Mouse (Mus musculus) ES-CJ7 (cell line): ENCODE data around the gene Ptprg.

ENCODE experiments used
- DNase-seq: peaks from one replicate; pipeline ENCODE4 v3.0.0; 2011; ENCODE audit warnings: low read depth, low spot score

Ptprg gene

DNA sequence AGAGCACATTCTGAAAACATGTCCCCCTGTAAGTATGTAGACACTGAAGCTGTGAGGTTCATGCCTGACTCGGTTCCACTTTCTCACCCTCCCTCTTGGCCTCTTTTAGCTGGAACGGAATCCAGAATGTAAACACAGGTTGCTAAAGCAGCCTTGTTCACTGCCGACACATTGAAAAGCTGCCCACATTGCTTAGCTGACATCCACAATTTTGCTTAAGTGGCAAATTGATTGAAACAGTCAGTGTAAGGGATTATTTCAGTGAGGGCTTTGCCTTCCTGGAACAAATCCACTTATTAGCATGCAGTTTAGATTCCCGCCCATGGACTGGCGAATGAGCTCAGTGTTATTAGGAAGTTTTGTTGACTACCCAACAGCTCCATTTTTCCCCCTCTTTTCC lies 532.8 kb downstream of the Ptprg start:
- DNase-seq, result no peak

- no peak for DNase-seq
Measured at GRCm38 (mm10) chr14:12089954-12090353, 536.6 kb downstream of the Ptprg start.

DNA sequence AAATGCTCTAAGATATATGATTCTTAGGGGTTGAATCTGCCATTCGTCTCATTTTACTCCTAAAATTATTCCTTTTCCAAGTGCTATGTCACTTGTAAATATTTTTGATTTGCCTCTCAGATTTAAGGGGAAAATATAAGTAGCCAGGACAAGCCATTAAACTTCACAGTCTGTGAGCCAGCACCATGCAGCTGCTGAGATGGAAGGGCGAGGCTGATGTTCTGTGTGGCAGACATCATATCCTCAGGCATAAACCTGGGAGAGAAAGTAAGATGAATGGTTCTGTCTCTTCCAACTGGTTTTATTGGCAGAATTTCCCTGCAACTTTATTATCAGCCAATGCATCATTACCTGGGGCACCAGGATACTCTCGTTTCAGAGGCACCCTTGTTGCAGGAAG lies 538.4 kb downstream of the Ptprg start:
- no peak for DNase-seq

DNA sequence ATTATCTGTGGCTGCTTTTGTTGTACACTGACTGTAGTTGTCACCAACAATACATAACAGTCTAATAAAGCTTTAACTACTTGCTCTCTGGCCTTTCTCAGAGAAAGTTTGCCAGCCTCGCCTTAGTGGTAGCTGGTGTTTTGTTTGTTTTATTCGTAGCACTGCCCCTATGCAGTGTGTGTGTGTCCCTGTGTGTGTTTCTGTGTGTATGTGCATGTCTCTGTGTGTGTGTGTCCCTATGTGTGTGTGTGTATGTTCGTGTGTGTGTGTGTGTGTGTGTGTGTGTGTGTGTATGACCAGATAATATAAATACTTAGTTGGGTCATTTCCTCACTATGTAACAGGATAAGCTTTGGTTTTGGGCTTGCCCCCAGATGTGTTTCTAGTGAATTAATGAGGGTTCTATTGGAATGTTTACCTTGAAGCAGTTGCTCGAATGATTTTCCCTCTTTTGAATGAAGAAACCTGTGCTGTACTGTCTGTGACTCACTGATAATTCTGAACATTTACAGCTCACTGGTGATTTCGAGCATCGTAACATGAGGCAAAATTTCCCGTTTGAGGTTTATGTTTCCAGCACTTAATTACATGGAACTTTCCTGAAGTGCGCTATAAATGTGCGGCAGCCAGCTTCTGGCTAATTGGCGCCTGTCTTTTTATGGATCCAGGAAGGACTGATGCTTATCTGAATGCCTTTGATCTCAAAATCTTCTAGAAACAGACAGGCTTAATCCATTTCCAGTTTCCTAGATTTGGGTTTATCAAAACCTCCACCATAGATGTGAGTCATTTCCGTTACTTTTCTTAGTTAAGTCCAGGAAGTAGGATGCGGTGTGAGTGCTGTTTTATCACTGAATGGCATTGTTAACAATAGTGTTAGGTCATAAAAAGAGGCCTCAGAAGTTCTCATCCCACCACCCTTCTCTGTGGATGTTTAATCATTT lies 546.3 kb downstream of the Ptprg start:
- DNase-seq, result no peak

GRCm38 (mm10) chr14:12102389-12103325 lies 549.3 kb downstream of the Ptprg start:
- no peak for DNase-seq

DNA sequence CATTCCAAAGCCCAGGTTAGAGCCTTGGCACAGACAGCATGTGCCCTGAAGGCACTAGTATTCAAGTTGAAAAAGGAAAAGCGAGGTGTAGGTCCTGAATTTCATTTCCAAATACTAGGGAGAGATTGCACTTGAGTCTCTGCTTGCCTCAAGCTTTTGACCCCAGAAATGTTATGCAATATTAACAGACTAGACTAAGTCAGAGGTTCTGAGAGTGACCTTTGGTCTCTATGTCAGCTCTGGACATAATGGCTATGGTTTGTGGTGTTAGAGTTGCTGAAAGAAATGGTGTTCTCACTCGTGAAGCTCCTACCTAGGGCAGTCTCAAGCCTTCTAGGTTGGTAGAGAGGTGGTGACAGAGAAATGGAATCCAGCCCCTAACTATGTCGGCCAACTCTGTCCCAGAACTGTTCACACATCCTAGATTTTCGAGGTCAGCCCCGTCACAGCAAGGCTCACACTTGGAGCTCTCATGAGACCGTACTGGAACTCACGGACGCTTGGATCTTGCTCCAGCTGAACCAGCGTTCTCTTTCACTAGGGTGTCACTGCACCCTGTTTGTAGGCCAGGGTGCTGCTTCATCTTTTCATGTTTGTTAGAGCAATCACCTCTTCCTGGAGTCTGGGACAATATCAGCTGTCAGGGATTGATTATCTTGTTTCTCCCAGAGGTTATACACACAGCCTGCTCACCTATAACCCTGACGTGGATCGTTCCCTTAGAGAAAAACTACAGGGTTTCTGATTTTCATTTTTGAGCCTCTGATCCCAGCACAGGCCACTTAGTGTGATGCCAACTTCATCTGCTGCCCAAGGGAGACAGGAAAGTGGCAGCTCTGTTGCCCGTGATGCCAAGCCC lies 551.2 kb downstream of the Ptprg start:
- no peak for DNase-seq

DNA sequence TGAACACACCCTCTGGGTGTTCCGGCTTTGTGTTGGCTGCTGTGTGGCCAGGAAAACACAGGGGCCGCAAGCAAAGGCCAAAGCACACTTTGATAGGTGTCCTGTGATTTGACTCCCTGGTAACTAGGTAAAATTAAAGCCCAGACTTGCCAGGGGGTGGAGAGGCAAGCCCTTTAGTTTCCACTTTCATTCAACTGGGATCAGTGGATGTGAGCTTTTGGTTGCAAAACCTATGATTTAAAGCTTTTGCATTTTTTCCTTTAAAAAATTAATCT lies 551.8 kb downstream of the Ptprg start:
- no peak for DNase-seq

DNA sequence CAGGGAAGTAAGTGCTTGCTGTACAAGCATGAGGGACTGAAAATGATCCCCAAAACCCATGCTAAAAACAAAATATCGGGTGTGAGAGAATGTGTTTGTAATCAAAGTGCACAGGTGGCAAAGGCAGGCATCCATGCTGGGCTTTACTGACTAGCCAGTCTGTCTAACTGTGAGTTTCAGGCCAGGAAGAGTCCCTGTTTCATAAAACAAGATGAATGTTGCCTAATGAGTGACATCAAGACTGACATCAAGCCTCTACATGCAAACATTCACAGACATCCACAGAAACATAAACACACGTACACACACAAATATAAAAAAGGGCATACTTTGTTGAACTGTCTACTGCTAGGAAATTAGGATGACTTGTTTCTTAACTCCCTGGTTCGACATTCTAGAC lies 552.3 kb downstream of the Ptprg start:
- no peak for DNase-seq

DNA sequence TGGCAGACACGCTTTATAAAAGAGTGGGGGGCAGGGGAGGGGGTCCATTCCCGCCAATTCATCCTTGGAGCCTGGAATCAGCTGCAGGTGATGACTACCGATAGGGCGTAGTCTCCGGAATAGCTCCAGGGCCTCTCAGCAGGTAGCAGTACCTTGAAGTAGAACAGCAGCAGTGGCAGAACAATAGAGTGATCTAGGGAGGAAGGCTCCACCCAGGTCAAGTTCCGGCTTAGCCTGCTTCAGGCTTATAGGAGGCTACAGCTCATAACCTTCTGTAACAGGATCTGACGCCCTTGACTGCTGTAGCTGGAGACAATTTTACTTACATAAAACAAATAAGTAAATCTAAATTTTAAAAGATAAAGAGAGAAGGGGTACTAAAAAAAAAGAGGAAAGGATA lies 554.1 kb downstream of the Ptprg start:
- DNase-seq, result peak; percentile 94

GRCm38 (mm10) chr14:12107991-12108390 lies 554.7 kb downstream of the Ptprg start:
- DNase-seq, result peak; percentile 78

DNA sequence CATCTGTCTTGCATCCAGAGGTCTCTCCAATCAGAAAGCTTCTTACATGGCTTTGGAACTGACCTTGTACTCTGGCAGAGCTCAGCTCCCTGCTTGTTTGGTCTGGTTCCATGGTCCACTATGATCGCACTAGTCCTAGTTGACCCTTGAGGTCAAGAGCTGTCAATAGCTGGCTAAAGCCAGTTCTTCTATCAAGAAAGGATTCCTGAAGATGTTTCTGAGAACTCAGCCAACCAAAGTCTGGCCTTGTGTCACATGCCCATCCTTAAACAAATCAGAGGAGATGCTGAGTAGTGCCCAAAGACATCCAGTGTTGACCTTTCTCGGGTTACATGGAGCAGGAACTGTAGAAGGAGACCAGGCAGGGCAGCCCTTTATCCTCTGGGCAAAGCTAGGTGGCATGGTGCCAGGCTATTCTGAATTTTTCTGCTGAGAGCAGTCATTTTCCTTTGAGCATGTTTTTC lies 559.2 kb downstream of the Ptprg start:
- peak; percentile 26 for DNase-seq

GRCm38 (mm10) chr14:12113326-12113725 lies 560.0 kb downstream of the Ptprg start:
- peak; percentile 50 for DNase-seq

DNA sequence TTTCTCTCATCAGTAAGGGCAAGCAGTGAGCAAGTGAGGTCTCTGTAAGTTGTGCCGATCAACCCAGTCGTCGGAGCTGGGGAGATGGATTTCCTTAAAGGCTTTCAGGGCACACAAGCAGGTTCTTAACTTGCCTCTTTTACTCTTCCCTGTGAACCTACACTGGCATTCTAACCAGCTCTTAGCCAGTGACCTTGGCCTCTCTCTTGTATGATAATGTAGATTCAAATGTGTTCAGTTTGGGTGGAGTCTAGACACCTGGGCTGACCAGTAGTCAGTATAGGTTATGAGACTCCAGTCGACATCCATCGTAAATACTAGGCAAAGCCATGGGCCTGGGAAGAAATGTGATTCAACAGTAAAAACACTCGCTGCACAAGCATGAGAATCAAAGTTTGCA lies 560.7 kb downstream of the Ptprg start:
- DNase-seq, result peak; percentile 51

DNA sequence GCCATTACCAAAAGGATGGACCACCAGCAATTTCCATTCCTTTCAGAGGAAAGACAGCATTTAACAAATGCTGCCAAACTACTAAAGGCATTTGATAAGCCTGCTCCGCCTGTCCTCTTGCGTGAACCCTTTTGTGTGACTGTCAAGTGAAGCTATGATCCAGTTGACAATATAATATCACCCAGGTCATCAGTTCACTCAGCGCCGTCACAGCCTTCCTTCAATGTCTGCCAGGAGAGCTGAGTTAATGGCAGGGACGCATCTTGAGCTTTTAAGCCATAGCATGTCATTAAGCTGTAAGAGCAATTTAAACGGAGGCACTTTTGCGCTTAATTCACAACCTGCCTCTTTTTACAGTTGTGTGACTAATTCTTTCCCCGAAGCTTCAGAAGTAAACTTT lies 565.9 kb downstream of the Ptprg start:
- DNase-seq, result no peak

DNA sequence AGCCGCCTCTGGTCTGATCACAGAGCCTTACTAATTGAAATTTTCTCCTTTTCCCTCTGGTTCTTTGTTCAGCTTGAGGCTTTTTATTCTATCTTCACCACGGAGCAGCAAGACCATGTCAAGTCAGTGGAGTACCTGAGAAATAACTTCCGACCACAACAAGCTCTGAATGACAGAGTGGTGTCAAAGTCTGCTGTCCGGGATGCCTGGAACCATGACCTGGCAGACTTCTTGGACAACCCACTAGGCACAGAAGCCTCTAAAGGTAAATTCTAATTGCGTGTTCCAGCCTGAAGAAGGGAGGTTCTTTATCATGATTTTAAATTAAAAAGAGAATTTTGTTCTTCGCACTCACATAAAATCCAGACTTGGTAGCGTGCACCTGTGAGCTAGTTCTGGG lies 568.6 kb downstream of the Ptprg start:
- no peak for DNase-seq

DNA sequence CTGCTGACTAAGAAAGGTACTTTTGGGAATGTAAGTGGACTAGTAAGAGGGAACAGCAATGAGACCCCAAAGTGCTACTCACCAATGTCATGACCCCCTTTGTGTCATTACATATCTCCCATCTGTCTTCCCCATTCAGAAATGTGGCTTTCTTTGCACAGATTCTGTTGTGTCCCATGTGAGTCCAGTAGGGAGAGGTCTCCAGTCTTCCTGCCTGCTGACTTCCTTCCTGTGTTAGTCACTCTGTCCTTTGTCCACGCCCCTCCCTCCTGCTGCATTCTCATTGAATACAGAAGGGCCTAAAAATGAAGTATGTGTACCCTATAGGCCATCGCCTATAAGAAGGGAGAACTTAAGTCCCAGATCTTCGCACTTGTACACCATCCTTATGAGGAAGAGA lies 571.4 kb downstream of the Ptprg start:
- DNase-seq, result no peak

DNA sequence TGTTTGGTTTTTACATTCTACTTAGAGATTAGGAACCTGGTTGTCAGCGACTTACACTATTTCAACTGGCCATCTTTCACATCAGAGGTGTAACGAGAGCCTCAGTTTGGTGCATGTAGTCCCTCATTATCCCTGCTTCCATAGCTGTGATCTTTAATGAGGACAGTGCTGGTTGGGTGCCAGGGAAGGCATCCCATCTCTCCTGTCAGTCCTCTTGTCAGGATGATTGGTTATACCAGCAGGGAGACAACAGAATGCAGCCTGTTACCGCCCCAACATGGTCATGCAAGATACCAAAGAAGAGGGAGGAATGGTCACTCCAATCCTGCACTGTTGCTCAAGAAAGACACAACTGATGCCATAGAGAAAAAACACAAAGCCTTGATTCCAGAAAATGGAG lies 574.6 kb downstream of the Ptprg start:
- DNase-seq, result no peak

GRCm38 (mm10) chr14:12132046-12132615 lies 578.8 kb downstream of the Ptprg start:
- DNase-seq, result no peak

DNA sequence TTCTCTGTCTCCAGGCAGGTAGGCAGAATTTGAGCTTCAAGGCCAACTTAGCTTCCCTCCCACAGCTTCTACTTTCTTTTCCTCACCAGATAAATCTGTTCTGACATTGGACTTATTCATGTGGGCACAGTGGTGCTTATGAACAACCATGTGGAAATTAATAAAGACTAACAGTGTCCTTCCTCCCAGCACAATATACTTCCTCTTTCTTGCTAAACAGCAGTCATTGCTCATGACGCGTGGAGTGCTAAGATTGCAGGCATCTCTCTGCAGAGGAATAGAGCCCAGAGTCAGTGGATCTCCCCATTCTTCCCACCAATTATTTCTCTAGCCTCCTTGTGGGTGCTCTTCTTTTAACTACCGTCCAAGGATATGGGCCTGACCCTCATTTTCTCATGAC lies 579.8 kb downstream of the Ptprg start:
- DNase-seq, result no peak

- no peak for DNase-seq
Measured at GRCm38 (mm10) chr14:12134504-12134903, 581.2 kb downstream of the Ptprg start.

GRCm38 (mm10) chr14:12136536-12136935 lies 583.2 kb downstream of the Ptprg start:
- no peak for DNase-seq
